In genomic region chr2:163450668-163451295, GRCm38 (mm10) we compare ENCODE assay signal across 14 mouse cellular contexts. TPM values are rescaled to one million over a fixed set of nuclear protein-coding genes. Genes with fewer than 3 reads are reported as not detected.
A peak's percentile ranks its signal among the peaks of the same experiment; 100 is the strongest.
DNase-seq lines count a peak whose midpoint lies in the region; ATAC-seq and TF ChIP-seq lines count a peak whose summit lies in the region.
"Had no signal": no experiment of that assay in that cellular context is flagged by ENCODE, and none has a peak within 500 bp of the region (broad histone marks: within the 10 kb centered on the region; RNA-seq: fewer than 3 reads in every experiment).

No protein-coding gene starts in this region.

- ATAC-seq in cerebellum, adult (ENCODE audit: insufficient number of reproducible peaks, low FRiP score, low TSS enrichment) = 0 out of 2 replicates have a peak, but pooled peaks have one; percentile 56
- no peak for ATAC-seq in kidney, postnatal 0 days (replicated peaks; ENCODE audit: low FRiP score, low read depth)
- ATAC-seq in kidney, embryonic 14.5 days (ENCODE audit: low FRiP score, low TSS enrichment) = no peak
- ATAC-seq in forebrain, embryonic 16.5 days = peak; percentile 79
- 0 out of 2 replicates have a peak, but pooled peaks have one; percentile 27 for ATAC-seq in neural tube, embryonic 15.5 days (ENCODE audit: low FRiP score)

- no peak for TF ChIP-seq CTCF in kidney, postnatal 0 days (IDR thresholded peaks at IDR 0.05; ENCODE audit: low read depth)
- no peak for TF ChIP-seq CTCF in gastrocnemius, adult 2 months (IDR thresholded peaks at IDR 0.05)

- intact Hi-C loops in gastrocnemius, adult 2 months (cut with DNase I) = loop anchor here (10.0 kb wide), 1 partner anchor 144 kb away; no protein-coding TSS in a partner anchor

- no peak overlapping the region for H3K9ac ChIP-seq in kidney, postnatal 0 days (ENCODE audit: low read depth, low read length)
- no peak overlapping the region for H3K9ac ChIP-seq in kidney, embryonic 14.5 days (ENCODE audit: low read depth, low read length)
- H3K9ac ChIP-seq in forebrain, embryonic 16.5 days (replicated peaks; ENCODE audit: low read depth, low read length) = no peak overlapping the region
- no peak overlapping the region for H3K9ac ChIP-seq in neural tube, embryonic 15.5 days (replicated peaks)
- H3K9ac ChIP-seq: heart, embryonic 13.5 days; limb, embryonic 15.5 days had no signal

- no peaks in the 10 kb centered on the region for H3K36me3 ChIP-seq in kidney, postnatal 0 days (ENCODE audit: insufficient read depth, low read length)
- no peaks in the 10 kb centered on the region for H3K36me3 ChIP-seq in kidney, embryonic 14.5 days (ENCODE audit: control insufficient read depth, insufficient read depth, low read length)
- H3K36me3 ChIP-seq in forebrain, embryonic 16.5 days (ENCODE audit: control insufficient read depth, insufficient read depth) = peaks cover 29% of the 10 kb centered on the region
- H3K36me3 ChIP-seq in neural tube, embryonic 15.5 days = peaks cover 79% of the 10 kb centered on the region
- H3K36me3 ChIP-seq: heart, embryonic 13.5 days; limb, embryonic 15.5 days had no signal

- no peaks in the 10 kb centered on the region for H3K9me3 ChIP-seq in kidney, postnatal 0 days (replicated peaks; ENCODE audit: low read length)
- no peaks in the 10 kb centered on the region for H3K9me3 ChIP-seq in kidney, embryonic 14.5 days (ENCODE audit: control insufficient read depth, low read length)
- no peaks in the 10 kb centered on the region for H3K9me3 ChIP-seq in forebrain, embryonic 16.5 days (ENCODE audit: control insufficient read depth, low read length)
- H3K9me3 ChIP-seq in neural tube, embryonic 15.5 days (replicated peaks) = no peaks in the 10 kb centered on the region
- H3K9me3 ChIP-seq: heart, embryonic 13.5 days; limb, embryonic 15.5 days had no signal

- H3K4me3 ChIP-seq in kidney, postnatal 0 days (replicated peaks; ENCODE audit: low read depth, low read length) = no peak overlapping the region
- H3K4me3 ChIP-seq in kidney, embryonic 14.5 days (ENCODE audit: low read length) = no peak overlapping the region
- H3K4me3 ChIP-seq in forebrain, embryonic 16.5 days (replicated peaks; ENCODE audit: low read length) = no peak overlapping the region
- no peak overlapping the region for H3K4me3 ChIP-seq in neural tube, embryonic 15.5 days (replicated peaks)
- H3K4me3 ChIP-seq in gastrocnemius, adult 2 months = no peak overlapping the region
- H3K4me3 ChIP-seq: heart, embryonic 13.5 days; limb, embryonic 15.5 days had no signal

- 65% methylated on average over 6 of the region's 6 CpGs for WGBS in kidney, postnatal 0 days
- 70% methylated on average over 6 of the region's 6 CpGs for WGBS in kidney, embryonic 14.5 days
- WGBS in forebrain, embryonic 16.5 days = 54% methylated on average over 6 of the region's 6 CpGs
- WGBS in neural tube, embryonic 15.5 days = 62% methylated on average over 6 of the region's 6 CpGs

- no peak for DNase-seq in cerebellum, adult 9-11 months
- peak; percentile 4 for DNase-seq in kidney, postnatal 0 days (ENCODE audit: low spot score)
- no peak for DNase-seq in gastrocnemius, adult 2 months
- no peak for DNase-seq in embryo, embryonic 9.5 days (ENCODE audit: extremely low spot score)
- DNase-seq: adrenal gland, postnatal 14 days; kidney, adult 8-10 months; thymus, postnatal 4 days had no signal

- no peak overlapping the region for H3K4me2 ChIP-seq in kidney, postnatal 0 days (ENCODE audit: low read length)
- H3K4me2 ChIP-seq in kidney, embryonic 14.5 days (replicated peaks; ENCODE audit: low read depth, low read length) = no peak overlapping the region
- no peak overlapping the region for H3K4me2 ChIP-seq in forebrain, embryonic 16.5 days (ENCODE audit: low read length)
- no peak overlapping the region for H3K4me2 ChIP-seq in neural tube, embryonic 15.5 days
- H3K4me2 ChIP-seq: heart, embryonic 13.5 days; limb, embryonic 15.5 days had no signal

- no peaks in the 10 kb centered on the region for H3K27me3 ChIP-seq in kidney, postnatal 0 days (ENCODE audit: insufficient read depth, low read length)
- no peaks in the 10 kb centered on the region for H3K27me3 ChIP-seq in kidney, embryonic 14.5 days (ENCODE audit: control insufficient read depth, insufficient read depth, low read length)
- H3K27me3 ChIP-seq in forebrain, embryonic 16.5 days (replicated peaks; ENCODE audit: control insufficient read depth, insufficient read depth, low read length) = no peaks in the 10 kb centered on the region
- H3K27me3 ChIP-seq in neural tube, embryonic 15.5 days (replicated peaks) = no peaks in the 10 kb centered on the region
- H3K27me3 ChIP-seq: limb, embryonic 15.5 days had no signal

- H3K27ac ChIP-seq in kidney, postnatal 0 days = no peak overlapping the region
- no peak overlapping the region for H3K27ac ChIP-seq in kidney, embryonic 14.5 days (ENCODE audit: low read depth, low read length)
- no peak overlapping the region for H3K27ac ChIP-seq in forebrain, embryonic 16.5 days (ENCODE audit: low read length)
- H3K27ac ChIP-seq in neural tube, embryonic 15.5 days (replicated peaks) = no peak overlapping the region
- H3K27ac ChIP-seq in gastrocnemius, adult 2 months = no peak overlapping the region
- H3K27ac ChIP-seq: heart, embryonic 13.5 days; limb, embryonic 15.5 days had no signal

- H3K4me1 ChIP-seq in kidney, postnatal 0 days (replicated peaks; ENCODE audit: insufficient read depth, low read length) = no peaks in the 10 kb centered on the region
- no peaks in the 10 kb centered on the region for H3K4me1 ChIP-seq in kidney, embryonic 14.5 days (ENCODE audit: control insufficient read depth, insufficient read depth, low read length)
- peaks cover 6% of the 10 kb centered on the region for H3K4me1 ChIP-seq in forebrain, embryonic 16.5 days (replicated peaks; ENCODE audit: control insufficient read depth, insufficient read depth, low read length)
- no peaks in the 10 kb centered on the region for H3K4me1 ChIP-seq in neural tube, embryonic 15.5 days
- H3K4me1 ChIP-seq: heart, embryonic 13.5 days; limb, embryonic 15.5 days had no signal

RNA-seq across cellular contexts. Expression of gene Gdap1l1, which starts 12.5 kb away (rescaled TPM):
- 0.64 and 0.74 TPM in 2 replicates for polyA plus RNA-seq in kidney, postnatal 0 days (2015; fragmentation: Nextera tagmentation; extraction: Ambion mirVana)
- 0.41 and 0.74 TPM in 2 replicates for polyA plus RNA-seq in kidney, embryonic 14.5 days (2014; fragmentation: Nextera tagmentation; extraction: Ambion mirVana)
- 103 and 124 TPM in 2 replicates for polyA plus RNA-seq in forebrain, embryonic 16.5 days (2015; fragmentation: Nextera tagmentation; extraction: Ambion mirVana)
- polyA plus RNA-seq in neural tube, embryonic 15.5 days (2015; fragmentation: Nextera tagmentation; extraction: Ambion mirVana) = 108 and 129 TPM in 2 replicates
- total RNA-seq in gastrocnemius, adult 2 months (2021) = not detected
- total RNA-seq: MEL had no signal

RNA-seq across cellular contexts. Expression of gene Fitm2, which starts 21.6 kb away (rescaled TPM):
- 10.3 and 10.4 TPM in 2 replicates for polyA plus RNA-seq in kidney, postnatal 0 days (2015; fragmentation: Nextera tagmentation; extraction: Ambion mirVana)
- polyA plus RNA-seq in kidney, embryonic 14.5 days (2014; fragmentation: Nextera tagmentation; extraction: Ambion mirVana) = 5.0 and 9.3 TPM in 2 replicates
- 13.0 and 15.4 TPM in 2 replicates for polyA plus RNA-seq in forebrain, embryonic 16.5 days (2015; fragmentation: Nextera tagmentation; extraction: Ambion mirVana)
- 17.1 and 18.3 TPM in 2 replicates for polyA plus RNA-seq in neural tube, embryonic 15.5 days (2015; fragmentation: Nextera tagmentation; extraction: Ambion mirVana)
- total RNA-seq in gastrocnemius, adult 2 months (2021) = 100 to 1,000 TPM in 1 of 2 experiments, 10 to 100 TPM in 1; 73.8 to 106 TPM

RNA-seq across cellular contexts. Expression of gene Oser1, which starts 26.3 kb away (rescaled TPM):
- 74.9 and 78.2 TPM in 2 replicates for polyA plus RNA-seq in kidney, postnatal 0 days (2015; fragmentation: Nextera tagmentation; extraction: Ambion mirVana)
- 74.4 and 93.3 TPM in 2 replicates for polyA plus RNA-seq in kidney, embryonic 14.5 days (2014; fragmentation: Nextera tagmentation; extraction: Ambion mirVana)
- polyA plus RNA-seq in forebrain, embryonic 16.5 days (2015; fragmentation: Nextera tagmentation; extraction: Ambion mirVana) = 77.3 and 77.4 TPM in 2 replicates
- polyA plus RNA-seq in neural tube, embryonic 15.5 days (2015; fragmentation: Nextera tagmentation; extraction: Ambion mirVana) = 72.6 and 82.1 TPM in 2 replicates
- total RNA-seq in gastrocnemius, adult 2 months (2021) = 10 to 100 TPM; 32.4 to 38.2 TPM

RNA-seq across cellular contexts. Expression of gene R3hdml, which starts 41.3 kb away (rescaled TPM):
- polyA plus RNA-seq in kidney, postnatal 0 days (2015; fragmentation: Nextera tagmentation; extraction: Ambion mirVana) = 27.4 and 29.8 TPM in 2 replicates
- polyA plus RNA-seq in kidney, embryonic 14.5 days (2014; fragmentation: Nextera tagmentation; extraction: Ambion mirVana) = 26.3 and 29.5 TPM in 2 replicates
- not detected in 2 replicates for polyA plus RNA-seq in forebrain, embryonic 16.5 days (2015; fragmentation: Nextera tagmentation; extraction: Ambion mirVana)
- polyA plus RNA-seq in neural tube, embryonic 15.5 days (2015; fragmentation: Nextera tagmentation; extraction: Ambion mirVana) = 0.18 TPM in 1 of 2 replicates, not detected in the other
- not detected for total RNA-seq in gastrocnemius, adult 2 months (2021)
- total RNA-seq: adrenal gland, postnatal 14 days; MEL had no signal
- polyA plus RNA-seq: heart, embryonic 13.5 days had no signal

RNA-seq across cellular contexts. Expression of gene Jph2, which starts 53.0 kb away (rescaled TPM):
- 3.4 and 3.5 TPM in 2 replicates for polyA plus RNA-seq in kidney, postnatal 0 days (2015; fragmentation: Nextera tagmentation; extraction: Ambion mirVana)
- polyA plus RNA-seq in kidney, embryonic 14.5 days (2014; fragmentation: Nextera tagmentation; extraction: Ambion mirVana) = 1.0 and 1.6 TPM in 2 replicates
- 0.20 and 0.28 TPM in 2 replicates for polyA plus RNA-seq in forebrain, embryonic 16.5 days (2015; fragmentation: Nextera tagmentation; extraction: Ambion mirVana)
- polyA plus RNA-seq in neural tube, embryonic 15.5 days (2015; fragmentation: Nextera tagmentation; extraction: Ambion mirVana) = 0.96 and 2.0 TPM in 2 replicates
- 100 to 1,000 TPM; 424 to 437 TPM for total RNA-seq in gastrocnemius, adult 2 months (2021)

Comparison
In these comparisons a context has a peak if more than half of its experiments do, and no peak if none do; other contexts are left out.
1. ATAC-seq: peak in cerebellum, adult (single experiment), forebrain, embryonic 16.5 days (single experiment) and neural tube, embryonic 15.5 days (single experiment); none in kidney, postnatal 0 days (single experiment) and kidney, embryonic 14.5 days (single experiment).
2. RNA of gene Gdap1l1, which starts 12.5 kb away (polyA plus RNA-seq): 108 to 129 TPM in neural tube, embryonic 15.5 days and 103 to 124 TPM in forebrain, embryonic 16.5 days; 0.41 to 0.74 TPM in kidney, embryonic 14.5 days and 0.64 to 0.74 TPM in kidney, postnatal 0 days; every median in the first group is over 10 times any median in the second.